Mouse (Mus musculus): ENCODE measurements at regions not wholly inside any gene's neighbourhood (a gene's known extent, or its start where the extent isn't known, plus 50 kb on each side); places are given as distances from the start of the nearest gene placed in this dataset.

GRCm38 (mm10) chr4:125439856-125440255 lies 50.6 kb upstream of the Grik3 start:
- H3K36me3 ChIP-seq (ENCODE audit: insufficient read depth, low read length), result no peaks in the 10 kb centered on the region

GRCm38 (mm10) chr4:125437161-125437822 lies 53.2 kb upstream of the Grik3 start:
- 82% methylated on average over 13 of the region's 13 CpGs for WGBS
- no peak overlapping the region for H3K4me2 ChIP-seq (replicated peaks; ENCODE audit: low read depth, low read length)
- no peak overlapping the region for H3K9ac ChIP-seq (replicated peaks; ENCODE audit: low read length)
- H3K9me3 ChIP-seq (ENCODE audit: low read length), result no peaks in the 10 kb centered on the region; the same call in 1 of the 2 replicates
- H3K36me3 ChIP-seq (ENCODE audit: insufficient read depth, low read length), result no peaks in the 10 kb centered on the region
- no peak for ATAC-seq (ENCODE audit: low FRiP score, low TSS enrichment)
- no peaks in the 10 kb centered on the region for H3K4me1 ChIP-seq (ENCODE audit: insufficient read depth, low read length)
- H3K27me3 ChIP-seq (ENCODE audit: insufficient read depth, low read length), result no peaks in the 10 kb centered on the region
- H3K27ac ChIP-seq (ENCODE audit: low read length), result no peak overlapping the region
- no peak overlapping the region for H3K4me3 ChIP-seq (ENCODE audit: low read length)

More at GRCm38 (mm10) chr4:125439856-125440255, 50.6 kb upstream of the Grik3 start:
- no peak for ATAC-seq (ENCODE audit: low FRiP score, low TSS enrichment)
- H3K4me3 ChIP-seq (ENCODE audit: low read length), result no peak overlapping the region
- WGBS, result 39% methylated on average over 9 of the region's 9 CpGs
- H3K9ac ChIP-seq (replicated peaks; ENCODE audit: low read length), result no peak overlapping the region
- no peaks in the 10 kb centered on the region for H3K4me1 ChIP-seq (ENCODE audit: insufficient read depth, low read length)
- no peaks in the 10 kb centered on the region for H3K9me3 ChIP-seq (ENCODE audit: low read length)
- H3K27me3 ChIP-seq (ENCODE audit: insufficient read depth, low read length), result no peaks in the 10 kb centered on the region
- no peak overlapping the region for H3K4me2 ChIP-seq (replicated peaks; ENCODE audit: low read depth, low read length)
- no peak overlapping the region for H3K27ac ChIP-seq (ENCODE audit: low read length)

- Histone ChIP-seq H3K4me3 (ENCODE audit: low read length) (no peak overlapping the region), H3K27me3 (ENCODE audit: insufficient read depth, low read length) (no peaks in the 10 kb centered on the region)
- WGBS, result 62% methylated on average over 3 of the region's 3 CpGs
Observed at GRCm38 (mm10) chr4:125433511-125433910, 57.0 kb upstream of the Grik3 start.

GRCm38 (mm10) chr4:125431648-125432047 lies 58.9 kb upstream of the Grik3 start:
- H3K4me3 ChIP-seq (ENCODE audit: low read length), result no peak overlapping the region
- no peak for ATAC-seq (ENCODE audit: low FRiP score, low TSS enrichment)
- no peak overlapping the region for H3K9ac ChIP-seq (replicated peaks; ENCODE audit: low read length)

More at GRCm38 (mm10) chr4:125433511-125433910, 57.0 kb upstream of the Grik3 start:
- H3K9me3 ChIP-seq (ENCODE audit: low read length), result no peaks in the 10 kb centered on the region; the same call in 1 of the 2 replicates
- H3K4me1 ChIP-seq (ENCODE audit: insufficient read depth, low read length), result no peaks in the 10 kb centered on the region
- H3K4me2 ChIP-seq (replicated peaks; ENCODE audit: low read depth, low read length), result no peak overlapping the region
- H3K27ac ChIP-seq (ENCODE audit: low read length), result no peak overlapping the region
- ATAC-seq (ENCODE audit: low FRiP score, low TSS enrichment), result no peak
- H3K36me3 ChIP-seq (ENCODE audit: insufficient read depth, low read length), result no peaks in the 10 kb centered on the region
- H3K9ac ChIP-seq (replicated peaks; ENCODE audit: low read length), result no peak overlapping the region

GRCm38 (mm10) chr4:125430845-125431244 lies 59.7 kb upstream of the Grik3 start:
- no peak for ATAC-seq (ENCODE audit: low FRiP score, low TSS enrichment)

More at GRCm38 (mm10) chr4:125431648-125432047, 58.9 kb upstream of the Grik3 start:
- Histone ChIP-seq H3K27me3 (ENCODE audit: insufficient read depth, low read length) (peaks cover 4% of the 10 kb centered on the region; the same call in 1 of the 2 replicates), H3K4me1 (ENCODE audit: insufficient read depth, low read length) (no peaks in the 10 kb centered on the region), H3K4me2 (replicated peaks; ENCODE audit: low read depth, low read length) (no peak overlapping the region), H3K27ac (ENCODE audit: low read length) (no peak overlapping the region), H3K36me3 (ENCODE audit: insufficient read depth, low read length) (no peaks in the 10 kb centered on the region), H3K9me3 (ENCODE audit: low read length) (no peaks in the 10 kb centered on the region; the same call in 1 of the 2 replicates)

GRCm38 (mm10) chr4:125428736-125429135 lies 61.8 kb upstream of the Grik3 start:
- WGBS, result 79% methylated on average over 14 of the region's 14 CpGs
- Histone ChIP-seq H3K9ac (replicated peaks; ENCODE audit: low read length) (no peak overlapping the region), H3K27me3 (ENCODE audit: insufficient read depth, low read length) (peaks cover 4% of the 10 kb centered on the region; the same call in 1 of the 2 replicates), H3K36me3 (ENCODE audit: insufficient read depth, low read length) (no peaks in the 10 kb centered on the region), H3K4me1 (ENCODE audit: insufficient read depth, low read length) (0 out of 2 replicates have a peak, but pooled peaks cover 8% of the 10 kb centered on the region), H3K4me3 (ENCODE audit: low read length) (no peak overlapping the region), H3K4me2 (replicated peaks; ENCODE audit: low read depth, low read length) (no peak overlapping the region), H3K9me3 (ENCODE audit: low read length) (no peaks in the 10 kb centered on the region), H3K27ac (ENCODE audit: low read length) (no peak overlapping the region)
- ATAC-seq (ENCODE audit: low FRiP score, low TSS enrichment), result no peak

More at GRCm38 (mm10) chr4:125430845-125431244, 59.7 kb upstream of the Grik3 start:
- Histone ChIP-seq H3K4me3 (ENCODE audit: low read length) (no peak overlapping the region), H3K9ac (replicated peaks; ENCODE audit: low read length) (no peak overlapping the region), H3K4me1 (ENCODE audit: insufficient read depth, low read length) (0 out of 2 replicates have a peak, but pooled peaks cover 1% of the 10 kb centered on the region), H3K36me3 (ENCODE audit: insufficient read depth, low read length) (no peaks in the 10 kb centered on the region), H3K4me2 (replicated peaks; ENCODE audit: low read depth, low read length) (no peak overlapping the region), H3K27ac (ENCODE audit: low read length) (no peak overlapping the region), H3K27me3 (ENCODE audit: insufficient read depth, low read length) (peaks cover 4% of the 10 kb centered on the region; the same call in 1 of the 2 replicates), H3K9me3 (ENCODE audit: low read length) (no peaks in the 10 kb centered on the region; the same call in 1 of the 2 replicates)
- 57% methylated on average over 4 of the region's 4 CpGs for WGBS

GRCm38 (mm10) chr4:125420561-125421241 lies 69.8 kb upstream of the Grik3 start:
- H3K27me3 ChIP-seq (ENCODE audit: insufficient read depth, low read length), result no peaks in the 10 kb centered on the region
- H3K4me2 ChIP-seq (replicated peaks; ENCODE audit: low read depth, low read length), result no peak overlapping the region
- no peak overlapping the region for H3K27ac ChIP-seq (ENCODE audit: low read length)
- no peak overlapping the region for H3K4me3 ChIP-seq (ENCODE audit: low read length)
- H3K4me1 ChIP-seq (ENCODE audit: insufficient read depth, low read length), result 0 out of 2 replicates have a peak, but pooled peaks cover 6% of the 10 kb centered on the region
- WGBS, result 46% methylated on average over 5 of the region's 5 CpGs
- H3K9me3 ChIP-seq (ENCODE audit: low read length), result no peaks in the 10 kb centered on the region
- H3K9ac ChIP-seq (replicated peaks; ENCODE audit: low read length), result no peak overlapping the region
- ATAC-seq (ENCODE audit: low FRiP score, low TSS enrichment), result no peak
- H3K36me3 ChIP-seq (ENCODE audit: insufficient read depth, low read length), result no peaks in the 10 kb centered on the region

GRCm38 (mm10) chr4:125419491-125420255 lies 70.8 kb upstream of the Grik3 start:
- H3K27ac ChIP-seq (ENCODE audit: low read length), result no peak overlapping the region
- H3K27me3 ChIP-seq (ENCODE audit: insufficient read depth, low read length), result no peaks in the 10 kb centered on the region
- H3K9me3 ChIP-seq (ENCODE audit: low read length), result no peaks in the 10 kb centered on the region
- ATAC-seq (ENCODE audit: low FRiP score, low TSS enrichment), result no peak
- H3K36me3 ChIP-seq (ENCODE audit: insufficient read depth, low read length), result no peaks in the 10 kb centered on the region
- H3K4me1 ChIP-seq (ENCODE audit: insufficient read depth, low read length), result no peaks in the 10 kb centered on the region
- WGBS, result 43% methylated on average over 12 of the region's 12 CpGs
- H3K4me2 ChIP-seq (replicated peaks; ENCODE audit: low read depth, low read length), result no peak overlapping the region
- no peak overlapping the region for H3K9ac ChIP-seq (replicated peaks; ENCODE audit: low read length)
- H3K4me3 ChIP-seq (ENCODE audit: low read length), result no peak overlapping the region

GRCm38 (mm10) chr4:125415308-125415707 lies 75.2 kb upstream of the Grik3 start:
- H3K27ac ChIP-seq (ENCODE audit: low read length), result no peak overlapping the region
- H3K4me3 ChIP-seq (ENCODE audit: low read length), result no peak overlapping the region
- ATAC-seq (ENCODE audit: low FRiP score, low TSS enrichment), result no peak
- no peaks in the 10 kb centered on the region for H3K27me3 ChIP-seq (ENCODE audit: insufficient read depth, low read length)
- H3K9ac ChIP-seq (replicated peaks; ENCODE audit: low read length), result no peak overlapping the region
- H3K4me2 ChIP-seq (replicated peaks; ENCODE audit: low read depth, low read length), result no peak overlapping the region
- WGBS, result 46% methylated on average over 11 of the region's 11 CpGs
- no peaks in the 10 kb centered on the region for H3K4me1 ChIP-seq (ENCODE audit: insufficient read depth, low read length)
- no peaks in the 10 kb centered on the region for H3K9me3 ChIP-seq (ENCODE audit: low read length)
- H3K36me3 ChIP-seq (ENCODE audit: insufficient read depth, low read length), result no peaks in the 10 kb centered on the region

All from kidney, embryonic 16.5 days (tissue).